Mouse (Mus musculus) forebrain, embryonic 15.5 days (tissue): ENCODE measurements around the gene Cyp2ab1. TPM values are rescaled to one million over a fixed set of nuclear protein-coding genes. Genes with fewer than 3 reads are reported as not detected.

Experiments
- polyA plus RNA-seq: library from polyadenylated mRNA; unstranded; fragments of >200 nt; fragmentation: Nextera tagmentation; extraction: Ambion mirVana; gene quantifications from 2 replicates; pipeline ENCODE4 v1.2.1, GENCODE M21; 2015

Gene Cyp2ab1
- polyA plus RNA-seq, 1 experiment from 2014 or later: not detected

Other genes with a start within 250 kb of the Cyp2ab1 start
- 71.5 and 75.6 TPM in 2 replicates for gene Klhl24, start 227.9 kb downstream of the Cyp2ab1 start, polyA plus RNA-seq
- gene Yeats2, start 184.3 kb downstream of the Cyp2ab1 start, polyA plus RNA-seq: 24.3 and 30.2 TPM in 2 replicates
- 2.7 and 2.9 TPM in 2 replicates for gene Map6d1, start 84.0 kb downstream of the Cyp2ab1 start, polyA plus RNA-seq
- gene Parl, start 23.0 kb downstream of the Cyp2ab1 start, polyA plus RNA-seq: 78.9 and 89.7 TPM in 2 replicates
- gene Abcc5, start 101.0 kb upstream of the Cyp2ab1 start, polyA plus RNA-seq: 143 and 144 TPM in 2 replicates
- gene Eif2b5, start 173.4 kb upstream of the Cyp2ab1 start, polyA plus RNA-seq: 96.8 and 98.9 TPM in 2 replicates
- gene Dvl3, start 191.6 kb upstream of the Cyp2ab1 start, polyA plus RNA-seq: 33.3 and 33.7 TPM in 2 replicates
- 1,124 and 1,145 TPM in 2 replicates for gene Ap2m1, start 210.1 kb upstream of the Cyp2ab1 start, polyA plus RNA-seq
- 74.0 and 74.5 TPM in 2 replicates for gene Abcf3, start 223.2 kb upstream of the Cyp2ab1 start, polyA plus RNA-seq